Mouse (Mus musculus) embryonic fibroblast, embryonic 13.5 days (primary cell): ENCODE results near the gene Erf. TPM values are rescaled to one million over a fixed set of nuclear protein-coding genes. Genes with fewer than 3 reads are reported as not detected.
A peak's percentile ranks its signal among the peaks of the same experiment; 100 is the strongest.
"Not testable (repeated sequence)": the region's sequence is repeated elsewhere in the genome, so short reads cannot be mapped to it uniquely, and the experiment has no call there.

Source experiments
- H3K27ac ChIP-seq: 2 replicates; pipeline ENCODE4 v1.5.1; 2012; ENCODE audit warnings: low read length, control low read depth, inconsistent platforms; ENCODE audit not compliant: insufficient read depth
- H3K4me1 ChIP-seq: 2 replicates; pipeline ENCODE4 v1.6.1; 2011; ENCODE audit warnings: low read length; ENCODE audit not compliant: control insufficient read depth, insufficient read depth
- H3K4me3 ChIP-seq: 2 replicates; pipeline ENCODE4 v1.5.1; 2011; ENCODE audit warnings: mild to moderate bottlenecking, control low read depth, low read length; ENCODE audit not compliant: insufficient read depth
- CTCF ChIP-seq: IDR thresholded peaks from 2 replicates; pipeline ENCODE4 v1.5.1; 2011; ENCODE audit warnings: mild to moderate bottlenecking, control low read depth, low read length, moderate library complexity, borderline replicate concordance; ENCODE audit not compliant: insufficient read depth
- POLR2A ChIP-seq: IDR thresholded peaks from 2 replicates; pipeline ENCODE4 v1.6.1; 2011; ENCODE audit warnings: low read depth, mild to moderate bottlenecking, control low read depth, low read length, moderate library complexity
- polyA plus RNA-seq: library from polyadenylated mRNA; stranded (reverse); fragments of >200 nt; gene quantifications from 2 replicates; pipeline ENCODE4 v1.2.4, GENCODE M21; 2011; ENCODE audit warnings: low read depth; ENCODE audit not compliant: missing spikeins, insufficient read length

Erf gene
- polyA plus RNA-seq, 1 experiment = 70.9 TPM

GRCm38 (mm10) chr7:25267751-25268463, 17.3 kb upstream of the Erf start:
- Histone ChIP-seq H3K4me3 (peak overlapping the region; percentile 83), H3K27ac (peak overlapping the region; percentile 84), H3K4me1 (peaks cover 4% of the 10 kb centered on the region; the same call in 1 of the 2 replicates)
- TF ChIP-seq CTCF = no peak
- no peak for TF ChIP-seq POLR2A

- Histone ChIP-seq H3K4me1 (peaks cover 4% of the 10 kb centered on the region; the same call in 1 of the 2 replicates), H3K27ac (peak within 1 kb of the TSS; percentile 84)
These were observed 16.8 kb upstream of the Erf start, which contains the start of gene Cic for GRCm38 (mm10) chr7:25267301-25267750. TSS of gene Cic (plus strand) at chr7:25267704.

GRCm38 (mm10) chr7:25266180-25266962, 15.8 kb upstream of the Erf start:
- TF ChIP-seq POLR2A (no peak), CTCF (no peak)
- Histone ChIP-seq H3K4me1 (peaks cover 4% of the 10 kb centered on the region; the same call in 1 of the 2 replicates), H3K27ac (no peak overlapping the region), H3K4me3 (no peak overlapping the region)

More at GRCm38 (mm10) chr7:25267301-25267750, 16.8 kb upstream of the Erf start, which contains the start of gene Cic:
- TF ChIP-seq CTCF (no peak), POLR2A (peak; percentile 78)
- peak within 1 kb of the TSS; percentile 83 for H3K4me3 ChIP-seq

DNA sequence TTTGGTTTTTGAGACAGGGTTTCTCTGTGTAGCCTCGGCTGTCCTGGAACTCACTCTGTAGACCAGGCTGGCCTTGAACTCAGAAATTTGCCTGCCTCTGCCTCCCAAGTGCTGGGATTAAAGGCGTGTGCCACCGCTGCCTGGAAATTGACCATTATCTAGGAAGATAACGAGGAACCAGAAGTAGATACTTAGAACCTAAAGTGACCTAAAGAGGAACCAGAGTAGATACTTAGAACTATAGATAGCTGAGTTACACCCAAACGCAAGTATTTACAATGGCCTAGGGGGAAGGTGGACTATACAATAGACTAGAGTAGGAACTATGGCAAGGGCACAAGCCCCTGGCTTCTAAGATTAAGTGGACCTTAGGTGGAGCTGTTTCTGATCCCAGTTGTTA, 15.2 kb upstream of the Erf start:
- H3K4me1 ChIP-seq, H3K27ac ChIP-seq, H3K4me3 ChIP-seq: not testable (repeated sequence)

GRCm38 (mm10) chr7:25263968-25264870, 13.7 kb upstream of the Erf start:
- TF ChIP-seq POLR2A (no peak), CTCF (no peak)
- no peak overlapping the region for H3K4me3 ChIP-seq
- H3K4me1 ChIP-seq = no peaks in the 10 kb centered on the region
- no peak overlapping the region for H3K27ac ChIP-seq

GRCm38 (mm10) chr7:25261896-25262295, 11.3 kb upstream of the Erf start:
- no peaks in the 10 kb centered on the region for H3K4me1 ChIP-seq

DNA sequence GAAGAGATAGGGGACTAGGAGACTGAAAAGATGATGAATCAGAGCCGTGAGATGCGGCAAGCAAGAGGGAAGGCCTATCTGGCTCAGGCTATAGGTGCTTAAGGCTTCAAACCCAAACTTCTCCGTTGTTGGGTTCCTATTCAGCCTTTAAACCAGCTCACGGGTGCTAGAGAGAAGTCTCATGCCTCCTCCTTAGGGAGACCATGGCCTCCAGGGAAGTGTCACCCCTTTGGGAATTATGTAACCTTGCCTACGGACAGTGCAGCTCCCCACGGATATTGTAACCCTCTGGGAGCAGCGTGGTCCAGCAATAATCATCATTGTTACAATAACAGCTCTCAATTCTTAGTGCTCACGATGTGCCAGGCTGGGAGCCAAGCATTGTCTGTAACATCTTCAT, 1.3 kb upstream of the Erf start:
- peak overlapping the region; percentile 44; the same call in 1 of the 2 replicates for H3K4me3 ChIP-seq
- no peaks in the 10 kb centered on the region for H3K4me1 ChIP-seq
- TF ChIP-seq CTCF (no peak), POLR2A (peak; percentile 48; the same call in 1 of the 2 replicates)
- peak overlapping the region; percentile 93 for H3K27ac ChIP-seq

More at GRCm38 (mm10) chr7:25261896-25262295, 11.3 kb upstream of the Erf start:
- no peak overlapping the region for H3K4me3 ChIP-seq
- no peak overlapping the region for H3K27ac ChIP-seq
- TF ChIP-seq POLR2A (no peak), CTCF (no peak)

- peak overlapping the region; percentile 44 for H3K4me3 ChIP-seq
- TF ChIP-seq CTCF (no peak), POLR2A (peak; percentile 42)
- H3K27ac ChIP-seq = peak overlapping the region; percentile 93
- H3K4me1 ChIP-seq = 0 out of 2 replicates have a peak, but pooled peaks cover under 1% of the 10 kb centered on the region
These were observed 670 bp upstream of the Erf start for GRCm38 (mm10) chr7:25251071-25251791.
